Mouse (Mus musculus) erythroblast, adult 5-6 weeks (primary cell): ENCODE measurements around the gene Hic1. TPM values are rescaled to one million over a fixed set of nuclear protein-coding genes. Genes with fewer than 3 reads are reported as not detected.
A peak's percentile ranks its signal among the peaks of the same experiment; 100 is the strongest.

Experiments
- ATAC-seq: replicated peaks from 2 replicates; pipeline ENCODE4 v1.8.0; 2016; ENCODE audit warnings: moderate number of reproducible peaks, mild to moderate bottlenecking, moderate TSS enrichment, inconsistent platforms; ENCODE audit not compliant: poor library complexity, low FRiP score, severe bottlenecking
- total RNA-seq, 2 experiments: library from RNA; stranded (forward) in 1 of 2; stranded (reverse) in 1 of 2; fragments of 150-400 nt in 1 of 2; fragments of 200-764, 138-1000 nt in 1 of 2; gene quantifications; 2 replicates each; pipeline versions ENCODE4 v1.2.3 to v1.2.4; 2015 to 2017; ENCODE audit warnings: low replicate concordance in 2 of 2

Hic1 gene
- total RNA-seq (2015; ENCODE audit: low replicate concordance) (not detected in 2 replicates), total RNA-seq (2017; ENCODE audit: low replicate concordance) (not detected in 2 replicates)

GRCm38 (mm10) chr11:75169405-75170080 is at the start of gene Hic1:
Hic1 (minus strand) TSS chr11:75169519.
- ATAC-seq, result no peak

- no peak for ATAC-seq
Measured at GRCm38 (mm10) chr11:75214081-75214950, 45.0 kb upstream of the Hic1 start.

GRCm38 (mm10) chr11:75213372-75214080 is 44.2 kb upstream of the Hic1 start:
- ATAC-seq, result no peak

GRCm38 (mm10) chr11:75212876-75213275 is 43.6 kb upstream of the Hic1 start:
- no peak for ATAC-seq

GRCm38 (mm10) chr11:75212031-75212667 is 42.8 kb upstream of the Hic1 start:
- ATAC-seq, result no peak

- ATAC-seq, result no peak
Measured at GRCm38 (mm10) chr11:75210755-75211154, 41.4 kb upstream of the Hic1 start.

- 0 out of 2 replicates have a peak, but pooled peaks have one; percentile 23 for ATAC-seq
Measured at GRCm38 (mm10) chr11:75210093-75210492, 40.8 kb upstream of the Hic1 start.

GRCm38 (mm10) chr11:75209363-75209762 is 40.0 kb upstream of the Hic1 start:
- ATAC-seq, result no peak

GRCm38 (mm10) chr11:75206347-75206746 is 37.0 kb upstream of the Hic1 start:
- no peak for ATAC-seq

GRCm38 (mm10) chr11:75204472-75204871 is 35.2 kb upstream of the Hic1 start:
- no peak for ATAC-seq

GRCm38 (mm10) chr11:75203926-75204325 is 34.6 kb upstream of the Hic1 start:
- ATAC-seq, result no peak

GRCm38 (mm10) chr11:75201721-75202120 is 32.4 kb upstream of the Hic1 start:
- ATAC-seq, result no peak

GRCm38 (mm10) chr11:75200935-75201334 is 31.6 kb upstream of the Hic1 start:
- ATAC-seq, result no peak

GRCm38 (mm10) chr11:75199951-75200350 is 30.6 kb upstream of the Hic1 start:
- ATAC-seq, result no peak

- no peak for ATAC-seq
Measured at GRCm38 (mm10) chr11:75198792-75199191, 29.5 kb upstream of the Hic1 start.

- ATAC-seq, result no peak
Measured at GRCm38 (mm10) chr11:75197956-75198355, 28.6 kb upstream of the Hic1 start.

GRCm38 (mm10) chr11:75196131-75196530 is 26.8 kb upstream of the Hic1 start:
- ATAC-seq, result no peak

GRCm38 (mm10) chr11:75194850-75195461 is 25.6 kb upstream of the Hic1 start:
- no peak for ATAC-seq

- ATAC-seq, result no peak
Measured at GRCm38 (mm10) chr11:75194121-75194849, 25.0 kb upstream of the Hic1 start.
